In genomic region chr5:99773265-99773664, GRCm38 (mm10) we compare ENCODE assay signal across 19 mouse cellular contexts. TPM values are rescaled to one million over a fixed set of nuclear protein-coding genes. Genes with fewer than 3 reads are reported as not detected.
A peak's percentile ranks its signal among the peaks of the same experiment; 100 is the strongest.
DNase-seq lines count a peak whose midpoint lies in the region; ATAC-seq and TF ChIP-seq lines count a peak whose summit lies in the region.
"Had no signal": no experiment of that assay in that cellular context is flagged by ENCODE, and none has a peak within 500 bp of the region (broad histone marks: within the 10 kb centered on the region; RNA-seq: fewer than 3 reads in every experiment).

No protein-coding gene starts in this region.

- H3K36me3 ChIP-seq in forebrain, embryonic 13.5 days (ENCODE audit: poor library complexity, severe bottlenecking) = no peaks in the 10 kb centered on the region
- no peaks in the 10 kb centered on the region for H3K36me3 ChIP-seq in forebrain, embryonic 11.5 days (ENCODE audit: control insufficient read depth, insufficient read depth, low read length)
- H3K36me3 ChIP-seq in hindbrain, embryonic 14.5 days (replicated peaks; ENCODE audit: control insufficient read depth, insufficient read depth) = no peaks in the 10 kb centered on the region

- no peak for TF ChIP-seq POLR2A in brain, embryonic 14.5 days (IDR thresholded peaks at IDR 0.05; ENCODE audit: borderline replicate concordance, extremely low read depth, insufficient read depth, insufficient read length, poor library complexity, severe bottlenecking)

- no peak for TF ChIP-seq CTCF in brain, embryonic 14.5 days (IDR thresholded peaks at IDR 0.05; ENCODE audit: borderline replicate concordance, extremely low read depth, insufficient read depth, insufficient read length)
- no peak for TF ChIP-seq CTCF in gastrocnemius, adult 2 months (IDR thresholded peaks at IDR 0.05)

- DNase-seq in forebrain, embryonic 11.5 days (ENCODE audit: low spot score) = no peak
- peak; percentile 60 for DNase-seq in brain, embryonic 14.5 days (ENCODE audit: low read depth)
- DNase-seq in hindbrain, embryonic 14.5 days (ENCODE audit: low spot score) = peak; percentile 49
- DNase-seq in retina, adult 2 months (ENCODE audit: low read depth, low spot score) = peak; percentile 32
- DNase-seq in gastrocnemius, adult 2 months = no peak
- DNase-seq in spleen, postnatal 14 days (ENCODE audit: low spot score in 2 of 2) = no peak
- DNase-seq: adrenal gland, postnatal 14 days; B cell, adult 2 months; cerebellum, adult 18-20 months; gastrocnemius, postnatal 25 days; heart, postnatal 10 days; kidney, adult 9 months; kidney, postnatal 4 days; liver; liver, postnatal 0 days; right cerebral cortex, postnatal 4 days had no signal

- H3K4me3 ChIP-seq in forebrain, embryonic 13.5 days = no peak overlapping the region
- no peak overlapping the region for H3K4me3 ChIP-seq in forebrain, embryonic 11.5 days (ENCODE audit: low read depth, low read length)
- H3K4me3 ChIP-seq in hindbrain, embryonic 14.5 days (replicated peaks; ENCODE audit: low read length) = no peak overlapping the region
- no peak overlapping the region for H3K4me3 ChIP-seq in gastrocnemius, adult 2 months

- peaks cover 4% of the 10 kb centered on the region for H3K9me3 ChIP-seq in forebrain, embryonic 13.5 days (replicated peaks)
- no peaks in the 10 kb centered on the region for H3K9me3 ChIP-seq in forebrain, embryonic 11.5 days (ENCODE audit: control insufficient read depth, low read length)
- peaks cover 5% of the 10 kb centered on the region; the same call in 1 of the 2 replicates for H3K9me3 ChIP-seq in hindbrain, embryonic 14.5 days (ENCODE audit: control insufficient read depth, low read length)

- 79% methylated on average over 9 of the region's 9 CpGs for WGBS in forebrain, embryonic 13.5 days
- 87% methylated on average over 9 of the region's 9 CpGs for WGBS in forebrain, embryonic 11.5 days
- WGBS in hindbrain, embryonic 14.5 days = 49% methylated on average over 9 of the region's 9 CpGs

- H3K4me2 ChIP-seq in forebrain, embryonic 13.5 days = no peak overlapping the region
- H3K4me2 ChIP-seq in forebrain, embryonic 11.5 days (ENCODE audit: low read depth, low read length, severe bottlenecking) = no peak overlapping the region
- no peak overlapping the region for H3K4me2 ChIP-seq in hindbrain, embryonic 14.5 days (replicated peaks)

- peak; percentile 57 for ATAC-seq in forebrain, embryonic 13.5 days
- ATAC-seq in forebrain, embryonic 11.5 days (replicated peaks; ENCODE audit: low FRiP score) = no peak
- peak; percentile 48; the same call in 1 of the 2 replicates for ATAC-seq in hindbrain, embryonic 14.5 days (ENCODE audit: low FRiP score)
- ATAC-seq: activated CD4-positive, CD25-positive, alpha-beta regulatory T cell, adult 4 months; inflammation-experienced regulatory T-cells, adult 6 months; liver, postnatal 0 days had no signal

- H3K9ac ChIP-seq in forebrain, embryonic 13.5 days = no peak overlapping the region
- no peak overlapping the region for H3K9ac ChIP-seq in forebrain, embryonic 11.5 days (ENCODE audit: low read length)
- no peak overlapping the region for H3K9ac ChIP-seq in hindbrain, embryonic 14.5 days
- H3K9ac ChIP-seq: liver, postnatal 0 days had no signal

- H3K4me1 ChIP-seq in forebrain, embryonic 13.5 days = 0 out of 2 replicates have a peak, but pooled peaks cover 4% of the 10 kb centered on the region
- no peaks in the 10 kb centered on the region for H3K4me1 ChIP-seq in forebrain, embryonic 11.5 days (replicated peaks; ENCODE audit: control insufficient read depth, insufficient read depth, low read length)
- peaks cover 6% of the 10 kb centered on the region; the same call in 1 of the 2 replicates for H3K4me1 ChIP-seq in hindbrain, embryonic 14.5 days (replicated peaks; ENCODE audit: control insufficient read depth, insufficient read depth, low read length)

- H3K27me3 ChIP-seq in forebrain, embryonic 13.5 days = no peaks in the 10 kb centered on the region
- no peaks in the 10 kb centered on the region for H3K27me3 ChIP-seq in forebrain, embryonic 11.5 days (ENCODE audit: control insufficient read depth, insufficient read depth, low read length)
- no peaks in the 10 kb centered on the region for H3K27me3 ChIP-seq in hindbrain, embryonic 14.5 days (ENCODE audit: control insufficient read depth, insufficient read depth, low read length)

- intact Hi-C loops in gastrocnemius, adult 2 months (cut with DNase I) = no loop called here

- H3K27ac ChIP-seq in forebrain, embryonic 13.5 days = peak overlapping the region; percentile 22
- no peak overlapping the region for H3K27ac ChIP-seq in forebrain, embryonic 11.5 days (ENCODE audit: low read depth, low read length)
- no peak overlapping the region; the same call in 1 of the 2 replicates for H3K27ac ChIP-seq in hindbrain, embryonic 14.5 days
- H3K27ac ChIP-seq in gastrocnemius, adult 2 months = no peak overlapping the region

RNA-seq across cellular contexts. Expression of gene Rasgef1b, which starts 44.4 kb away (rescaled TPM):
- polyA plus RNA-seq in forebrain, embryonic 13.5 days (2015; fragmentation: Nextera tagmentation; extraction: Ambion mirVana) = 62.1 and 81.3 TPM in 2 replicates
- polyA plus RNA-seq in forebrain, embryonic 11.5 days (2014; fragmentation: Nextera tagmentation; extraction: Ambion mirVana) = 21.5 and 25.5 TPM in 2 replicates
- 37.4 and 42.7 TPM in 2 replicates for polyA plus RNA-seq in brain, embryonic 14.5 days (2012; rRNA removed)
- polyA plus RNA-seq in hindbrain, embryonic 14.5 days (2014; fragmentation: Nextera tagmentation; extraction: Ambion mirVana) = 47.5 and 51.5 TPM in 2 replicates
- under 1 TPM; 0.26 to 0.47 TPM for total RNA-seq in gastrocnemius, adult 2 months (2021)

Comparison
In these comparisons a context has a peak if more than half of its experiments do, and no peak if none do; other contexts are left out.
1. DNase-seq: peak in brain, embryonic 14.5 days (single experiment), hindbrain, embryonic 14.5 days (single experiment) and retina, adult 2 months (single experiment); none in forebrain, embryonic 11.5 days (single experiment), gastrocnemius, adult 2 months (single experiment) and spleen, postnatal 14 days (0 of 2).